Mouse (Mus musculus) lung, postnatal 0 days (tissue): Measurements from ENCODE around the gene Mst1r.

Source experiments
- CTCF ChIP-seq: IDR thresholded peaks from 2 replicates; pipeline ENCODE4 v1.5.1; 2016; ENCODE audit warnings: antibody characterized with exemption, mild to moderate bottlenecking
- EP300 ChIP-seq: IDR thresholded peaks from 2 replicates; pipeline ENCODE4 v1.6.1; 2016; ENCODE audit warnings: antibody characterized with exemption, mild to moderate bottlenecking, control low read depth

- no peak for TF ChIP-seq CTCF
- TF ChIP-seq EP300, result peak; percentile 76
Observed at GRCm38 (mm10) chr9:107887804-107888266, 18.8 kb upstream of the Mst1r start, which contains the start of gene Mon1a.
